Comparison of ENCODE assay signal across 8 mouse cellular contexts in the genomic region with DNA sequence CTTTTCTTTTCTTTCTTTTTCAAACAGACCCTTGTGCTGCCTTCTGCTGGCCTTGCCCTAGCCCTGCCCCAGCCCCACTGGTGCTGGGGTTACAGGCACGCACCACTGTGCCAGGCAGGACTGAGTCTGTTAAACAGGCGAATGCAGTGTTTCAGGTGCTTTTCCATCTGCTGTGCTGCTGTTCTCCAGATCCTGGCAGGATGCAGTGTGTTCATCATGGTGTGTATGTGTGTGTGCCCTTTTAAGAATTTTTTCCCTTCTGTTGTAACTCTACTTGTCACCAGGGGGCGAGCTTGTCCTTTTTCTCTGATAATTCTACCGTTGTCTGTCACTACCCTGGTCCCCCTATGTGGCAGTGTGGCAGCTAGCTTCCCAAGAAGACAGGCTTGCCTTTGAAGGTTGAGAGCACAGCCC. TPM values are rescaled to one million over a fixed set of nuclear protein-coding genes. Genes with fewer than 3 reads are reported as not detected.
A peak's percentile ranks its signal among the peaks of the same experiment; 100 is the strongest.
DNase-seq lines count a peak whose midpoint lies in the region; ATAC-seq lines count a peak whose summit lies in the region.

No protein-coding gene starts in this region.

- H3K27me3 ChIP-seq in intestine, embryonic 16.5 days (replicated peaks; ENCODE audit: control insufficient read depth, insufficient read depth, low read length), result no peaks in the 10 kb centered on the region
- H3K27me3 ChIP-seq in limb, embryonic 15.5 days, result no peaks in the 10 kb centered on the region
- no peaks in the 10 kb centered on the region for H3K27me3 ChIP-seq in stomach, embryonic 15.5 days (replicated peaks)

- peak; percentile 81 for DNase-seq in 3T3-L1 (ENCODE audit: low read depth, low spot score)
- DNase-seq in Muller cell, postnatal 12 days (ENCODE audit: inconsistent ontology term), result peak; percentile 70
- DNase-seq in cerebellum, adult 9-11 months, result peak; percentile 71
- peak; percentile 37 to 51 for DNase-seq in frontal cortex, postnatal 14 days (ENCODE audit: low spot score in 2 of 2)

- 0 out of 2 replicates have a peak, but pooled peaks cover 6% of the 10 kb centered on the region for H3K36me3 ChIP-seq in intestine, embryonic 16.5 days (ENCODE audit: control insufficient read depth, insufficient read depth, low read length)
- H3K36me3 ChIP-seq in limb, embryonic 15.5 days, result peaks cover 35% of the 10 kb centered on the region
- peaks cover 9% of the 10 kb centered on the region for H3K36me3 ChIP-seq in stomach, embryonic 15.5 days

- H3K27ac ChIP-seq in intestine, embryonic 16.5 days (ENCODE audit: low read length), result peak overlapping the region; percentile 24; the same call in 1 of the 2 replicates
- no peak overlapping the region for H3K27ac ChIP-seq in limb, embryonic 15.5 days
- H3K27ac ChIP-seq in stomach, embryonic 15.5 days, result no peak overlapping the region

- WGBS in intestine, embryonic 16.5 days, result 21% methylated on average over 4 of the region's 4 CpGs
- 18% methylated on average over 4 of the region's 4 CpGs for whole genome bisulfite sequencing in limb, embryonic 15.5 days
- WGBS in stomach, embryonic 15.5 days, result 21% methylated on average over 4 of the region's 4 CpGs

- no peak overlapping the region for H3K4me3 ChIP-seq in intestine, embryonic 16.5 days (ENCODE audit: low read length)
- no peak overlapping the region for H3K4me3 ChIP-seq in limb, embryonic 15.5 days
- no peak overlapping the region for H3K4me3 ChIP-seq in stomach, embryonic 15.5 days (replicated peaks)

- peak; percentile 75 for ATAC-seq in intestine, embryonic 16.5 days
- peak; percentile 44; the same call in 1 of the 2 replicates for ATAC-seq in limb, embryonic 15.5 days (ENCODE audit: insufficient number of reproducible peaks, low FRiP score, low TSS enrichment, low read depth)
- ATAC-seq in monocyte, adult 5-6 weeks (replicated peaks; ENCODE audit: insufficient number of reproducible peaks, low FRiP score, low TSS enrichment, poor library complexity, severe bottlenecking), result peak; percentile 80
- ATAC-seq in stomach, embryonic 15.5 days (ENCODE audit: insufficient read depth, low FRiP score, low read depth), result peak; percentile 56

- H3K4me2 ChIP-seq in intestine, embryonic 16.5 days (ENCODE audit: low read depth, low read length), result no peak overlapping the region
- H3K4me2 ChIP-seq in limb, embryonic 15.5 days, result no peak overlapping the region
- no peak overlapping the region for H3K4me2 ChIP-seq in stomach, embryonic 15.5 days

- H3K4me1 ChIP-seq in intestine, embryonic 16.5 days (ENCODE audit: control insufficient read depth, insufficient read depth, low read length), result 0 out of 2 replicates have a peak, but pooled peaks cover 4% of the 10 kb centered on the region
- H3K4me1 ChIP-seq in limb, embryonic 15.5 days, result 0 out of 2 replicates have a peak, but pooled peaks cover under 1% of the 10 kb centered on the region
- peaks cover 11% of the 10 kb centered on the region for H3K4me1 ChIP-seq in stomach, embryonic 15.5 days

- H3K9me3 ChIP-seq in intestine, embryonic 16.5 days (ENCODE audit: control insufficient read depth, low read length), result no peaks in the 10 kb centered on the region
- H3K9me3 ChIP-seq in limb, embryonic 15.5 days, result no peaks in the 10 kb centered on the region
- H3K9me3 ChIP-seq in stomach, embryonic 15.5 days, result no peaks in the 10 kb centered on the region

- H3K9ac ChIP-seq in intestine, embryonic 16.5 days (ENCODE audit: low read depth, low read length), result no peak overlapping the region
- no peak overlapping the region for H3K9ac ChIP-seq in limb, embryonic 15.5 days
- no peak overlapping the region for H3K9ac ChIP-seq in stomach, embryonic 15.5 days

RNA-seq across cellular contexts. Expression of a gene that starts 11.3 kb away (rescaled TPM):
- 67.0 and 68.5 TPM in 2 replicates for polyA plus RNA-seq in intestine, embryonic 16.5 days (2015; fragmentation: Nextera tagmentation; extraction: Ambion mirVana)
- polyA plus RNA-seq in limb, embryonic 15.5 days (2015; fragmentation: Nextera tagmentation; extraction: Ambion mirVana), result 38.0 and 40.3 TPM in 2 replicates
- total RNA-seq in monocyte, adult 5-6 weeks (2017), result 5.1 to 9.4 TPM (median 8.6 TPM) in 3 replicates
- 45.3 and 53.9 TPM in 2 replicates for polyA plus RNA-seq in stomach, embryonic 15.5 days (2015; fragmentation: Nextera tagmentation; extraction: Ambion mirVana)

RNA-seq across cellular contexts. Expression of a gene that starts 38.4 kb away (rescaled TPM):
- polyA plus RNA-seq in intestine, embryonic 16.5 days (2015; fragmentation: Nextera tagmentation; extraction: Ambion mirVana), result 5.7 and 5.9 TPM in 2 replicates
- polyA plus RNA-seq in limb, embryonic 15.5 days (2015; fragmentation: Nextera tagmentation; extraction: Ambion mirVana), result 9.0 and 10.6 TPM in 2 replicates
- 21.1 to 28.9 TPM (median 23.0 TPM) in 3 replicates for total RNA-seq in monocyte, adult 5-6 weeks (2017)
- 9.7 and 11.4 TPM in 2 replicates for polyA plus RNA-seq in stomach, embryonic 15.5 days (2015; fragmentation: Nextera tagmentation; extraction: Ambion mirVana)

RNA-seq across cellular contexts. Expression of a gene that starts 43.9 kb away (rescaled TPM):
- 0.72 and 0.99 TPM in 2 replicates for polyA plus RNA-seq in intestine, embryonic 16.5 days (2015; fragmentation: Nextera tagmentation; extraction: Ambion mirVana)
- 1.8 and 1.9 TPM in 2 replicates for polyA plus RNA-seq in limb, embryonic 15.5 days (2015; fragmentation: Nextera tagmentation; extraction: Ambion mirVana)
- total RNA-seq in monocyte, adult 5-6 weeks (2017), result not detected in 3 replicates
- polyA plus RNA-seq in stomach, embryonic 15.5 days (2015; fragmentation: Nextera tagmentation; extraction: Ambion mirVana), result 2.3 and 2.6 TPM in 2 replicates
